Mouse (Mus musculus) CH12.LX (cell line): ENCODE measurements around the gene Gm826. TPM values are rescaled to one million over a fixed set of nuclear protein-coding genes. Genes with fewer than 3 reads are reported as not detected.

Experiments
- DNase-seq: peaks from one replicate; pipeline ENCODE4 v3.0.0-alpha.2; 2013; ENCODE audit errors: extremely low read depth
- H3K27ac ChIP-seq: 2 replicates; pipeline ENCODE4 v1.5.1; 2012; ENCODE audit warnings: low read depth, mild to moderate bottlenecking, control low read depth, moderate library complexity; ENCODE audit not compliant: insufficient read depth
- H3K27me3 ChIP-seq: replicated peaks from 2 replicates; pipeline ENCODE3; 2012; ENCODE audit warnings: inconsistent platforms
- H3K36me3 ChIP-seq, 2 experiments: replicated peaks in 1 of 2; 2 replicates each; pipeline versions ENCODE3 to v1.6.1; 2012; ENCODE audit warnings: inconsistent platforms in 1 of 2, low read length in 1 of 2, mild to moderate bottlenecking in 1 of 2, mixed read lengths in 1 of 2, moderate library complexity in 1 of 2; ENCODE audit not compliant: control insufficient read depth in 1 of 2, insufficient read depth in 1 of 2
- H3K4me1 ChIP-seq, 2 experiments: 2 replicates each; pipeline ENCODE4 v1.6.1; 2012; ENCODE audit warnings: inconsistent platforms in 1 of 2, moderate library complexity in 1 of 2; ENCODE audit not compliant: insufficient read depth in 2 of 2, control insufficient read depth in 1 of 2
- H3K4me2 ChIP-seq: 2 replicates; pipeline ENCODE4 v1.6.1; 2012; ENCODE audit warnings: low read depth, mild to moderate bottlenecking, control low read depth; ENCODE audit not compliant: poor library complexity, insufficient read depth, severe bottlenecking
- H3K4me3 ChIP-seq, 3 experiments: fragments of 150-350 bp in 1 of 3; sonication (generic) in 1 of 3; replicated peaks in 1 of 3; 2 replicates each; pipeline versions ENCODE3 to v1.5.1; 2011 to 2012; ENCODE audit warnings: low read depth in 2 of 3, low read length in 2 of 3, mild to moderate bottlenecking in 2 of 3, moderate library complexity in 2 of 3, control low read depth in 1 of 3, improper control_type of control experiment in 1 of 3, inconsistent platforms in 1 of 3, mixed read lengths in 1 of 3; ENCODE audit not compliant: poor library complexity in 1 of 3
- H3K79me2 ChIP-seq: replicated peaks from 2 replicates; pipeline ENCODE4 v1.6.1; 2012; ENCODE audit warnings: mild to moderate bottlenecking, moderate library complexity; ENCODE audit not compliant: control insufficient read depth, poor library complexity, insufficient read depth, severe bottlenecking; ENCODE audit errors: extremely low read depth
- H3K9ac ChIP-seq: 2 replicates; pipeline ENCODE4 v1.6.1; 2012; ENCODE audit warnings: low read depth, mild to moderate bottlenecking, control low read depth, moderate library complexity; ENCODE audit not compliant: insufficient read depth
- H3K9me3 ChIP-seq: replicated peaks from 2 replicates; pipeline ENCODE3; 2012; ENCODE audit warnings: low read length, inconsistent platforms, mixed read lengths
- CHD1 ChIP-seq: IDR thresholded peaks from 2 replicates; pipeline ENCODE4 v1.6.1; 2012; ENCODE audit warnings: low read depth, low read length, improper control_type of control experiment, inconsistent platforms
- CTCF ChIP-seq, 2 experiments: IDR thresholded peaks in 1 of 2; conservative IDR thresholded peaks in 1 of 2; 2 replicates each; pipeline ENCODE4 v1.5.1; 2011 to 2012; ENCODE audit warnings: low read depth in 2 of 2, low read length in 2 of 2, improper control_type of control experiment in 1 of 2, inconsistent platforms in 1 of 2, mild to moderate bottlenecking in 1 of 2, moderate library complexity in 1 of 2
- ELF1 ChIP-seq: IDR thresholded peaks from 2 replicates; pipeline ENCODE4 v1.6.1; 2014; ENCODE audit warnings: low read depth, mild to moderate bottlenecking, inconsistent platforms, low read length, improper control_type of control experiment
- ETS1 ChIP-seq: conservative IDR thresholded peaks from 2 replicates; pipeline ENCODE4 v1.6.1; 2012; ENCODE audit warnings: low read depth, mild to moderate bottlenecking, inconsistent platforms, low read length, improper control_type of control experiment, moderate library complexity
- GABPA ChIP-seq: IDR thresholded peaks from 2 replicates; pipeline ENCODE4 v1.6.1; 2012; ENCODE audit warnings: low read depth, low read length, improper control_type of control experiment, inconsistent platforms; ENCODE audit not compliant: insufficient replicate concordance
- JUN ChIP-seq: IDR thresholded peaks from 2 replicates; pipeline ENCODE4 v1.6.1; 2011; ENCODE audit warnings: low read depth, mild to moderate bottlenecking, low read length, improper control_type of control experiment, moderate library complexity; ENCODE audit not compliant: insufficient read depth
- JUND ChIP-seq: conservative IDR thresholded peaks from 2 replicates; pipeline ENCODE4 v1.6.1; 2011; ENCODE audit warnings: low read depth, low read length, improper control_type of control experiment
- KAT2A ChIP-seq: IDR thresholded peaks from 2 replicates; pipeline ENCODE4 v1.6.1; 2012; ENCODE audit warnings: low read length, improper control_type of control experiment, inconsistent platforms; ENCODE audit not compliant: insufficient replicate concordance
- MAX ChIP-seq: IDR thresholded peaks from 2 replicates; pipeline ENCODE4 v1.6.1; 2011; ENCODE audit warnings: low read length, improper control_type of control experiment
- MAZ ChIP-seq: IDR thresholded peaks from 2 replicates; pipeline ENCODE4 v1.6.1; 2012; ENCODE audit warnings: low read depth, mild to moderate bottlenecking, inconsistent platforms, low read length, improper control_type of control experiment, moderate library complexity
- MXI1 ChIP-seq: IDR thresholded peaks from 2 replicates; pipeline ENCODE4 v1.6.1; 2011; ENCODE audit warnings: mild to moderate bottlenecking, low read depth, low read length, improper control_type of control experiment
- MYC ChIP-seq: IDR thresholded peaks from 2 replicates; pipeline ENCODE4 v1.6.1; 2011; ENCODE audit warnings: low read depth, mild to moderate bottlenecking, improper control_type of control experiment, low read length
- NRF1 ChIP-seq: IDR thresholded peaks from 2 replicates; pipeline ENCODE4 v1.6.1; 2014; ENCODE audit warnings: low read depth, mild to moderate bottlenecking, inconsistent platforms, low read length, improper control_type of control experiment, moderate library complexity
- PAX5 ChIP-seq: IDR thresholded peaks from 2 replicates; pipeline ENCODE4 v1.6.1; 2012; ENCODE audit warnings: low read length, inconsistent platforms, mixed read lengths
- RAD21 ChIP-seq: IDR thresholded peaks from 2 replicates; pipeline ENCODE4 v1.6.1; 2011; ENCODE audit warnings: low read depth, mild to moderate bottlenecking, low read length, improper control_type of control experiment, moderate library complexity
- SMC3 ChIP-seq: IDR thresholded peaks from 2 replicates; pipeline ENCODE4 v1.6.1; 2011; ENCODE audit warnings: low read depth, low read length, improper control_type of control experiment
- USF1 ChIP-seq: IDR thresholded peaks from 2 replicates; pipeline ENCODE4 v1.6.1; 2014; ENCODE audit warnings: low read depth, mild to moderate bottlenecking, inconsistent platforms, low read length, improper control_type of control experiment
- USF2 ChIP-seq: conservative IDR thresholded peaks from 2 replicates; pipeline ENCODE4 v1.6.1; 2011; ENCODE audit warnings: low read depth, low read length, improper control_type of control experiment
- ZKSCAN1 ChIP-seq: IDR thresholded peaks from 2 replicates; pipeline ENCODE4 v1.6.1; 2012; ENCODE audit warnings: low read depth, inconsistent platforms, low read length, improper control_type of control experiment, borderline replicate concordance
- ZMIZ1 ChIP-seq: IDR thresholded peaks from 2 replicates; pipeline ENCODE4 v1.6.1; 2012; ENCODE audit warnings: low read depth, mild to moderate bottlenecking, inconsistent platforms, low read length, improper control_type of control experiment
- ZNF384 ChIP-seq: IDR thresholded peaks from 2 replicates; pipeline ENCODE4 v1.6.1; 2012; ENCODE audit warnings: low read depth, low read length, improper control_type of control experiment, inconsistent platforms
- dilution Hi-C: fragments of 300-500 bp; cut with MboI; formaldehyde crosslinking; loops from 2 replicates; pipeline ENCODE4 v1.14.3; 2020; ENCODE audit warnings: low sequenced_read_pairs; ENCODE audit not compliant: extremely low pct_unique_long_range_greater_than_20kb, extremely low pct_ligation_motif_present
- in situ Hi-C: fragments of 300-500 bp; cut with MboI; formaldehyde crosslinking; loops from 3 replicates; pipeline ENCODE4 v1.14.3; 2019; ENCODE audit warnings: low sequenced_read_pairs, low pct_ligation_motif_present, low pct_unique_long_range_greater_than_20kb, mixed read lengths
- polyA plus RNA-seq: library from polyadenylated mRNA; unstranded; fragments of >175 nt; gene quantifications from 2 replicates; pipeline ENCODE4 v1.2.1, GENCODE M21; 2012; ENCODE audit warnings: low read depth; ENCODE audit not compliant: insufficient read length
- total RNA-seq, 2 experiments: library from RNA; depleted of rRNA; stranded (reverse); fragments of 300-350 nt in 1 of 2; fragments of >200 nt in 1 of 2; gene quantifications; 2 replicates each; pipeline ENCODE4 v1.2.3; 2012 to 2014

Gm826 gene
- total and polyA plus RNA-seq, 3 experiments, result 0.32 TPM; not detected in 2

- Histone ChIP-seq H3K4me3 (no peak overlapping the region), H3K27ac (no peak overlapping the region), H3K36me3 (no peaks in the 10 kb centered on the region), H3K79me2 (no peaks in the 10 kb centered on the region), H3K27me3 (peaks cover 81% of the 10 kb centered on the region), H3K4me1 (peaks cover 0 to 5% of the 10 kb centered on the region in 2 experiments; a peak in 1 of 4 replicates), H3K4me2 (no peak overlapping the region), H3K9me3 (no peaks in the 10 kb centered on the region), H3K9ac (no peak overlapping the region)
- peak; percentile 32 for DNase-seq
- dilution Hi-C loops, result no loop called here
- in situ Hi-C loops, result loop anchor here (10.0 kb wide), 1 partner anchor 197 kb away; no protein-coding TSS in a partner anchor
- TF ChIP-seq CTCF (conservative IDR thresholded peaks at IDR 0.05 in 1 of 2, IDR thresholded peaks at IDR 0.05 in 1 of 2; ENCODE audit: low read depth in 2 of 2, low read length in 2 of 2), result peak; percentile 79 to 96
- TF ChIP-seq RAD21, result peak; percentile 74
- TF ChIP-seq SMC3, result peak; percentile 49
- TF ChIP-seq USF2, result no peak
Observed at GRCm38 (mm10) chr2:160378271-160378670, 44.3 kb upstream of the Gm826 start.

DNA sequence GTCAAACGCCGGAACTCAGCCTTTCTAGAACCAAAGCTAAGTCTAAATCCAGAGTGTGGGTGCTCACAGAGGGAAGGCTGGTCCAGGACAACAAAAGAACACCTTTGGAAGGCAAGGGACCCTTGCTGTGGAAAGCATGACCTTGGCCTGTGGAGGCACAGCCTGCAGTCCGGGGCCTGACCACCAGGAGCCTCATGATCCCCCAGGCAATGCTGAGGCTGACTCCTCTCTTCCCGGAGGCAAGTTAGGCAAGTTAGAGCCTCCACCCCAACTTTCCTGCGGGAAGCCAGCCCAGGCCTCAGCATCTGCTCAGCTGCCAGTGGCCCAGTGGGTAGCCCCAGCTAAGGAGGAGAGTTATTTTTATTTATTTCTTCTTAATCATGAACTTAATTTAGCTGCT lies 42.3 kb upstream of the Gm826 start:
- DNase-seq, result no peak
- no peak overlapping the region for H3K4me2 ChIP-seq
- peaks cover 82% of the 10 kb centered on the region for H3K27me3 ChIP-seq
- H3K79me2 ChIP-seq, result no peaks in the 10 kb centered on the region
- peaks cover 0 to 5% of the 10 kb centered on the region in 2 experiments; a peak in 1 of 4 replicates for H3K4me1 ChIP-seq
- H3K9me3 ChIP-seq, result no peaks in the 10 kb centered on the region
- no peak overlapping the region for H3K9ac ChIP-seq
- no peak overlapping the region for H3K4me3 ChIP-seq
- no peaks in the 10 kb centered on the region for H3K36me3 ChIP-seq
- TF ChIP-seq USF1, result no peak
- no peak for TF ChIP-seq ZMIZ1
- TF ChIP-seq MXI1, result no peak
- TF ChIP-seq JUND, result no peak
- TF ChIP-seq MAX, result no peak
- no peak for TF ChIP-seq NRF1
- no peak for TF ChIP-seq JUN
- TF ChIP-seq ZNF384, result no peak
- no peak for TF ChIP-seq ZKSCAN1
- in situ Hi-C loops (loop anchor here (10.0 kb wide), 1 partner anchor 199 kb away; no protein-coding TSS in a partner anchor), dilution Hi-C loops (no loop called here)
- H3K27ac ChIP-seq, result no peak overlapping the region

GRCm38 (mm10) chr2:160369653-160370420 lies 35.9 kb upstream of the Gm826 start:
- H3K36me3 ChIP-seq, result no peaks in the 10 kb centered on the region
- in situ Hi-C loops (loop anchor here (10.0 to 25.0 kb wide), 2 partner anchors 205 to 308 kb away; no protein-coding TSS in a partner anchor), dilution Hi-C loops (no loop called here)
- DNase-seq, result no peak
- TF ChIP-seq GABPA (no peak), USF2 (no peak), ZKSCAN1 (no peak), ETS1 (no peak), MYC (no peak), PAX5 (no peak), MAZ (no peak), RAD21 (no peak), JUN (no peak), KAT2A (no peak), CHD1 (no peak), ZMIZ1 (no peak), MXI1 (no peak), ELF1 (no peak)
- no peaks in the 10 kb centered on the region for H3K79me2 ChIP-seq
- H3K9ac ChIP-seq, result no peak overlapping the region
- peaks cover 10% of the 10 kb centered on the region for H3K9me3 ChIP-seq
- no peak overlapping the region for H3K4me3 ChIP-seq
- peaks cover 0 to 6% of the 10 kb centered on the region in 2 experiments; a peak in 2 of 4 replicates for H3K4me1 ChIP-seq
- H3K27ac ChIP-seq, result no peak overlapping the region
- no peak overlapping the region for H3K4me2 ChIP-seq
- peaks cover 67% of the 10 kb centered on the region for H3K27me3 ChIP-seq
